Mouse (Mus musculus): Measurements from ENCODE around the gene Hmgb1. TPM values are rescaled to one million over a fixed set of nuclear protein-coding genes. Genes with fewer than 3 reads are reported as not detected.
A peak's percentile ranks its signal among the peaks of the same experiment; 100 is the strongest.

Gene Hmgb1
- total RNA-seq, 2 experiments from 2014 or later = 176 to 183 TPM

GRCm38 (mm10) chr5:149185806-149186205 is 1.5 kb upstream of the Hmgb1 start:
- DNase-seq = no peak

GRCm38 (mm10) chr5:149184844-149185186 is 526 bp upstream of the Hmgb1 start:
- DNase-seq = peak; percentile 47

- no peak for DNase-seq
Observed at GRCm38 (mm10) chr5:149183721-149184103, 577 bp downstream of the Hmgb1 start.

- no peak for DNase-seq
Observed at GRCm38 (mm10) chr5:149183122-149183521, 1.2 kb downstream of the Hmgb1 start.

DNA sequence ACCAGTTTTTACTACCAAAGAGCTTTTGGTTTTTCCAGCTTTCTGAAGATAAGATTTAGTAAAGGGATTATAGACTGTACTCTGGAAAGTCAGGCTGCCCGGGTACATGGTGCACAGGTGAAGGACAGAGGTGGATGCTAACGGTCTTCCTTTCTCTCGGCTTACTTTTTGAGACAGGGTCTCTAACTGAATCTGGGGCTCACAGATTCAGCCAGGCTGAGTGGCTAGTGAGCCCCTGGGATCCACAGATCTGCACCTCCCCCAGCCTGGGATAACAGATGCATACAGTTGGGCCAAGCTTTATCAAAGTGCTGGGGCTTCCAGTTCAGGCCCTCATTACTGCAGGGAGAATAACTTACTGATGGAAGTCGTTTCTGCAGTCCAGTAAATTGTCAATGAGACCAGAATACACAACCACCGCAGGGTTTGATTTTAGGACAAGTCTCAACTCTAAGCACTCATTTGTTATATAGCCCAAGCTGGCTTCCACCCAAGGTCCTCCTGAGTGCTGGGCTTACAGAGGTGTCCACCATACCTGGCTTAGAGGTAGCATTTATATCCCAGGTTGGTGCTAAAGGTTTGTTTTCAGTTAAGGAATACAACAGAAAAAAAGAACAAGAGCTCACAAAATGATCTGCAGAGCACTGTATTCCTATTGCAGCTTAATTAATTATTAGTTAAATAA is 2.0 kb downstream of the Hmgb1 start:
- DNase-seq = no peak

GRCm38 (mm10) chr5:149179826-149180225 is 4.5 kb downstream of the Hmgb1 start:
- DNase-seq = no peak

GRCm38 (mm10) chr5:149178095-149178494 is 6.2 kb downstream of the Hmgb1 start:
- DNase-seq = no peak

DNA sequence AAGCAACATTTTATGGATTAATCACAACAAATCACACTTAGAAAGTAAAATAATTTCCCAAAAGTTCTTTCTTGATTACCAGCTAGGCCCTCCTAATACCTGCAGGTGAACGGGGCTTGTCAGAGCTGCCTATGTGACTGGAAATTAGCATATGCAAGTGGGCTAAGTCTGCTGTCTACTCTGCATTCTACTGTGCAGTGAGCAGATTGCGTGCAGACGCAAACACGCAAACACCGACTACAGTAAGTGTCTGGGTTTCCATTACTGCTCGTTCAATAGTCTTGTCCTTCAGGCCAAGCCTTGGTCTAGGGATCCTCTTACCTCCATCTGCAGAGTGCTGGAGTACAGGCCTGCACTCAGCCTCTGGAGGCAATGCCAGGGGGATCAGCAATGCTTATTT is 8.6 kb downstream of the Hmgb1 start:
- DNase-seq = no peak

- DNase-seq = no peak
Observed at GRCm38 (mm10) chr5:149174527-149174926, 9.8 kb downstream of the Hmgb1 start.

GRCm38 (mm10) chr5:149172246-149172645 is 12.0 kb downstream of the Hmgb1 start:
- no peak for DNase-seq

- DNase-seq = no peak
Observed at GRCm38 (mm10) chr5:149170841-149171588, 13.3 kb downstream of the Hmgb1 start.

- no peak for DNase-seq
Observed at GRCm38 (mm10) chr5:149168816-149169215, 15.5 kb downstream of the Hmgb1 start.

DNA sequence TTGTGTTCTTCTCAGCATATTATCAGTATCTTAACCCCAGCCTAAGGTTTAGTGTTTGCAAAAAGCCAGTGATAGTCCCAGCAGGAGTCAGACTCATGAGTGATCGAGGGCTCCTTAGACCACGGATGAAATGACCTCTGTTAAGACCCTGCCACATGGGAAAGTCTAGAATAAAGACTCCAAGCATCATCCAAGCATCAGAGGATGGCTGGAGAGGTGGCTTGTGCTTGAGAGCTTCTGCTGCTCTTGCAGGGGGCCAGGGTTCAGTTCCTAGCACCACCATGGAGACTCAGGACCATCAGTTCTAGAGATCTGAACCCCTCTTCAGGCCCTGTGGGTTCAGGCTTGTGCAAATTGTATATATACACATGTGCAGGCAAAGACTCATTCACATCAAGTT is 16.2 kb downstream of the Hmgb1 start:
- no peak for DNase-seq

GRCm38 (mm10) chr5:149166011-149166410 is 18.3 kb downstream of the Hmgb1 start:
- no peak for DNase-seq

GRCm38 (mm10) chr5:149164881-149165280 is 19.4 kb downstream of the Hmgb1 start:
- DNase-seq = no peak

DNA sequence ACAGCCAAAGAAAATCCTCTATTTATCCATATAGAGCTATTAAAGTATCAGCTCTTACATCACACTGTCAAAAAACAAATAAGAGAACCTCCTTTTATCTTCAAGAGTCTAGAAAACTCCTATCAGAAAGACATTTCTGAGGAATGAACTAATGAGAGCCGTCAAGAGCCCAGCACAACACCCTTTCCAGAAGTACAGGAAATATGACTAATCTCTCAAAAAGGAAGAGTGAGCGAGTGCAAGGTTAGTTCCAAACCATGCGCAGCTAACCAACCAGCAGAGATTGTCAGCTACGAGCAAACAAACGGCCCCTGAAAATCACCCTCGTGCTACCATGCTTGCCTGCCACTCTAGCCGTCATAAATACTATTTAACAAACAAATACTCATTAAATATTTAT is 21.4 kb downstream of the Hmgb1 start:
- DNase-seq = no peak

DNA sequence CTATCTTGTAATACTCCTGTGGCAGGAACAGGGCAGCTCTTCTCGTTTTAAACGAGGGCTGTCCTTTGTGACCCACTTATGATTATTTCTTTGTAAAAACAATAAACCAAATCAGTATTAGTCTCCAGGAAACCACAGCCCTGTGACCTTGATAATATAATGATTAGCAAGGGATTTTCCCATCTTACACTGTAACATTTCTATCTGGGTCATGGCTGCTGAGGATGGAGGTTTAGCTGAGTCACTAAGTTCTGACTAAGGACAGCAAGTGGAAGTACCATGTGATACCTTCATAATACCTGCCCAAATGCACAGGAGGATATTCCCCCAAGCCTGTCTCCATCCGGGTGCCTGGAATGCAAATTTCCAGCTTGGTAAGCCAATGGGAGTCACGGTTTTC is 23.8 kb downstream of the Hmgb1 start:
- DNase-seq = no peak

DNA sequence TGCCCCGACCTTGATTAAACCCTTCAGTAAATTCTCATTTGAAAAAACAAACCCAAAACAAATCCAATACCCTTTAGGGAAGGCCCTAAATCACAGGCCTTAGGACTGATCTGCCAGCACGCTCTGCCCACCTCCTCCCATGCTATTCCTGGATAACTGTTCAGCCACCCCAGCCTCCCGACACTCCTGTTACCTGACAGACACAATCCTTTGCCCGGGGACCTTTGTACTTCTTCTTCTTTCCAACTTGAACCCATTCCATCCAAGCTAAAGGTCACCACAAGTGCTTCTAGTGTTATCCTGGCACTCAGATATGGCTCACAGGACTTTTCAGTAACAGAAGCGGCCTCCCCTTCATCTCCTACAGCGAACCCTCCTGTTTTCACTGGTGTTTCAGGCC is 25.3 kb downstream of the Hmgb1 start:
- no peak for DNase-seq

- no peak for DNase-seq
Observed at GRCm38 (mm10) chr5:149156886-149157563, 27.3 kb downstream of the Hmgb1 start.

DNA sequence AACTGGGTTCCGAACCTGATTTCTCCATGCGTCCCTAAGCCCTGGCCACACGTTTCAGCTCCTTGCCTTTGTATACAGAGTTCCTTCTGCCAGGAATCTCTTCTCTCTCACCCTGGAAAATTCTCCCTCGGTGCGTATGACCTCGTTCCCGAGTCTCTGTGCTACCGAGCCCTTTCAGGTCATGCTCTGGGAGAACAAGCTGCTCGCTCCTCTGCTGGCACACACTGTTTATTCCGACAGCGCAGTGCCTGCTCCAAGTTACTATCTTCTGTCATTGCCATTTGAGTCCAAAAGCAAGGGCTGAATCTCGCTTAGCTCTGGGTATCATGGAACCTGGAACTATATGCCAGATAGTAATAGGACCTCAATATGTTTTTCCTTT is 31.5 kb downstream of the Hmgb1 start:
- DNase-seq = peak; percentile 25

DNA sequence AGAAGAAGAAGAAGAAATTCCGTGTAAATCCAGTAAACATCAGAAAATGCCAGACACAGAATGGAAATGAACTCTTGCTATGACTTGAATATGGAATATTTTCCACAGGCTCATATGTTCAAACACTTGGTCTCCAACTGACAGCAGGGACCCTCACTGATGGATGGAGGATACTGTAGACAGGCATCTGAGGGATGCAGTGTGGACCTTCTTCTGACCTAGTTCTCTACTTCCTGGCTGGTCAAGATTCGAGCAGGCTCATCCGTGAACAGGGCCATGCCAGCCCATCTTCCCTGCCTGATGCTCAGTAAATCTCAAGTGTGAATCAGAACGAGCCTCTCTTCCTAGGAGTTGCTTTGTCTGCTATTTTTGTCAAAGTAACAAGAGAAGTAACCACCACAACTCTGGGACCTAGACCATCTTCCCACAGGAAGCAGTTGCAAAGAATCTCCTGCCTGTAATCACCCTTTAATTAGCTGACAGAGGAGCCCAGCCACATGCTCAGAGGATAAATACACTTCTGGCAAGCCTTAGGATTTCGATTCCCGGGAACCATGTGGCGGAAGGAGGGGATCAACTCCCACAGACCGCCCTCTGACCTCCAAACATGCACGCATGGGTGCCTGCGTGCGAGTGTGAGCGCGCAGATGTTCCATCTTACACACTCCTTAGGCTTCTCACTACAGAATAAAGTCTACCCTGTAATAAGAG is 32.1 kb downstream of the Hmgb1 start:
- peak; percentile 26 for DNase-seq

- DNase-seq = no peak
Observed at GRCm38 (mm10) chr5:149150882-149151281, 33.4 kb downstream of the Hmgb1 start.
